1 mouse cellular context compared by ENCODE assay signal in the genomic region with DNA sequence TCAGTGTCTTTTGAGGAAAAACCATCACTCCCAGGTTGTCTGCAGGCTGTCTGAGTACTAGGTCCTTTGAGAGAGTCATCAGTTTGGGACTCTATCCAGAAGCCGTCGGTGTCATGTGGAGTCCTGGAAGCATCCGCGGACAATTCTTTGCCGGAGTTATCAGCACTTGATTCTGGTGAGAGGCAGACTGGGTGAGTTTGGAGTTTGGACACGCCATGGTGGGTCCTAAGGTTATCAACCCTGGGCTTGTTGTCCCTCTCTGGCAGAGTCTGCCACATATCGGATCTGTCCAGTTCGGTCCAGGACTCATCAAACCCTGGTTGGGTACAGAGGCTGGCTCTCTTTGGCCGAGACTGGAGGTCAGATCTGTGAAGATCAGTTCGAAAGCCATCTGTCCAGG.
TF ChIP-seq lines count a peak whose summit lies in the region.

No protein-coding gene starts in this region.

TF ChIP-seq in MEL, 35 proteins besides CTCF, POLR2A, EP300 and RAD21:
- TF ChIP-seq CHD1 (IDR thresholded peaks at IDR 0.05; ENCODE audit: low read depth, low read length) (no peak), ZKSCAN1 (IDR thresholded peaks at IDR 0.05; ENCODE audit: low read depth, low read length) (no peak), ETS1 (IDR thresholded peaks at IDR 0.05; ENCODE audit: low read depth, low read length) (no peak), NRF1 (IDR thresholded peaks at IDR 0.05; ENCODE audit: insufficient read depth, low read depth, low read length, poor library complexity, severe bottlenecking) (no peak), ZNF384 (IDR thresholded peaks at IDR 0.05; ENCODE audit: low read depth, low read length) (no peak), MAZ (IDR thresholded peaks at IDR 0.05; ENCODE audit: low read depth, low read length) (no peak), TCF12 (IDR thresholded peaks at IDR 0.05; ENCODE audit: low read depth, low read length) (no peak), POLR2AphosphoS5 (IDR thresholded peaks at IDR 0.05; ENCODE audit: borderline replicate concordance, low read depth, low read length) (no peak), HCFC1 (IDR thresholded peaks at IDR 0.05; ENCODE audit: low read depth, low read length) (no peak), USF2 (IDR thresholded peaks at IDR 0.05; ENCODE audit: borderline replicate concordance in 1 of 2, insufficient read depth in 1 of 2, low read depth in 1 of 2, low read length in 2 of 2) (no peak)
